Mouse (Mus musculus): Measurements from ENCODE around the gene Pbx1.

DNA sequence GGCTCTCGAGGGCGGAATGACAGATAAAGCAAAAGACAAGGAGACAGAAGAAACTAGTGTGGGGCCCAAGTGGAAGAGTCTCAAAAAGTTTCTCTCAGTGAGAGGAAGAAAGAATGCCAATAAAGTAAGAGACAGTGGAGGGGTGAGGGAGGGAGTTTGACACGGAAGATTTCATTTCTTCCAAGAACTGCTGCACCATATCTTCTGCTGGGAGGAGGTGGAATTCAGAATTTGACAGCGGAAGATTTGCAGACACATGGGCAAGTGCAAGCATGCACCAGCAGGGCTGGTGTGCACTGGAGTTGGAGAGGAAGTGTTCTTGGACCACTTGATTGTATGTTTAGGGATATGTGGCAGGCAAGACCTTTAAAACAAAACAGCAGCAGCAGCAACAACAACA is 163.8 kb downstream of the Pbx1 start:
- TF ChIP-seq CTCF (conservative IDR thresholded peaks at IDR 0.05; ENCODE audit: low read length) (no peak), NANOG (IDR thresholded peaks at IDR 0.05; ENCODE audit: borderline replicate concordance, low read length) (no peak)
